Mouse (Mus musculus) ES-Bruce4 (cell line): ENCODE data around the gene Cpsf4l.

Experiments used
- CTCF ChIP-seq: IDR thresholded peaks from one replicate; pipeline ENCODE4 v1.8.1; 2011; ENCODE audit warnings: low read depth, low read length
- EP300 ChIP-seq: IDR thresholded peaks from 2 replicates; pipeline ENCODE4 v1.6.1; 2011; ENCODE audit warnings: low read depth, low read length; ENCODE audit not compliant: insufficient read depth
- POLR2A ChIP-seq: IDR thresholded peaks from one replicate; pipeline ENCODE4 v1.8.1; 2011; ENCODE audit warnings: low read length; ENCODE audit not compliant: insufficient read depth

DNA sequence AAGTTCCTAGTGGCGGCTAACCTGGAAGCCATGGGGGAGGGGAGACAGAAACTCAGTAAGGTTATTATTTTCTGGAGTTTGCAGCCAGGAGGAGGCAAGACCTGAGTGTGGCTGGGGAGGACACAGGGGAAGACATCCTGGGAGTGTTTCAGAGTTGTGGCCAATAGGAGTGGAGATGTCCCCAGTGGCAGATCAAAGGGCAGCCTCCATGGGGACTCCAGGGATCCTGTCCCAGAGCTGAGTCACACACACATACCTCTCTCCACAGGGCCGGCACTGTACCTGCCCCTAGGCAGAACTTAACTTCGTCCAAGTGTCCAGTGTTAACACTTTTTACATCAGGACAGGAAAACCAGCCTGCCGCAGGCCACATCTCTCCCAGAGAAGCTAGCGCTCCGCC lies 25.3 kb upstream of the Cpsf4l start:
- TF ChIP-seq EP300 (no peak), POLR2A (no peak), CTCF (no peak)
